Mouse (Mus musculus): Measurements from ENCODE around the gene BC030870.

DNA sequence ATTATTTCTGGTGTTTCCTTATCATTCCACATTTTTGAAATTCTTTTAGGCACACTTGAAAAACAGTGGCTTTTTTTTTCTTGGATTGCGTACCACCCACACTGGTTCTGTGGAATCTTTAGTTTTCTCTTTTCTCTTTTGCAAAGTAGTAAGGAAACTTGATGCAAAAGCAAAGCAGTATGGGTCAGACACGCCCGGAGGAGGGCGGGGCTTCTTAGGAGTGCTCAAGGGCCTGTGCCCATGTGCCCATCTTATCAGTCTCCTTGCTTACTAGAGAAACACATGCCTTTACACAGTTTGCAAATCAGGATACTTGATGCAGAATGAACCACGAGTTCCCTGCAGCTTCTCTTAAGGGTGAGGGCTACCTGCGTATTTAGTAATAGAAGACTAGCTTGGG is 17.3 kb downstream of the BC030870 start:
- no peak for TF ChIP-seq POLR2A (IDR thresholded peaks at IDR 0.05; ENCODE audit: low read depth, low read length)
- TF ChIP-seq CTCF (IDR thresholded peaks at IDR 0.05; ENCODE audit: extremely low read depth, insufficient read length, insufficient replicate concordance, low read depth, low read length) = no peak

Measured in small intestine, adult 2 months (tissue).